Mouse (Mus musculus) stomach, embryonic 14.5 days (tissue): ENCODE data around the gene Slc47a1. TPM values are rescaled to one million over a fixed set of nuclear protein-coding genes. Genes with fewer than 3 reads are reported as not detected.

Experiments used
- ATAC-seq: fragments of 200-750 bp; cut with Nextera tagmentation; 2 replicates; pipeline ENCODE4 v1.8.0; 2017; ENCODE audit warnings: low read depth, moderate TSS enrichment; ENCODE audit not compliant: insufficient number of reproducible peaks, insufficient read depth, low FRiP score
- H3K27ac ChIP-seq: fragments of 300-500 bp; sonication (generic); 2 replicates; pipeline ENCODE4 v1.5.1; 2014; ENCODE audit warnings: mild to moderate bottlenecking, low read length, moderate library complexity, mixed read lengths
- H3K27me3 ChIP-seq: fragments of 300-500 bp; sonication (generic); 2 replicates; pipeline ENCODE4 v1.6.1; 2014; ENCODE audit warnings: low read length, control low read depth, mixed read lengths; ENCODE audit not compliant: control insufficient read depth, insufficient read depth
- H3K36me3 ChIP-seq: fragments of 300-500 bp; sonication (generic); 2 replicates; pipeline ENCODE4 v1.6.1; 2014; ENCODE audit warnings: mild to moderate bottlenecking, control low read depth, low read length, moderate library complexity, mixed read lengths; ENCODE audit not compliant: control insufficient read depth, insufficient read depth
- H3K4me1 ChIP-seq: fragments of 300-500 bp; sonication (generic); 2 replicates; pipeline ENCODE4 v1.6.1; 2014; ENCODE audit warnings: low read length, control low read depth, mixed read lengths; ENCODE audit not compliant: control insufficient read depth, insufficient read depth
- H3K4me2 ChIP-seq: fragments of 300-500 bp; sonication (generic); replicated peaks from 2 replicates; pipeline ENCODE4 v1.6.1; 2014; ENCODE audit warnings: low read depth, low read length, control low read depth
- H3K4me3 ChIP-seq: fragments of 300-500 bp; sonication (generic); 2 replicates; pipeline ENCODE4 v1.5.1; 2014; ENCODE audit warnings: low read depth, low read length, control low read depth
- H3K9ac ChIP-seq: fragments of 300-500 bp; sonication (generic); replicated peaks from 2 replicates; pipeline ENCODE4 v1.6.1; 2014; ENCODE audit warnings: low read depth, mild to moderate bottlenecking, control low read depth, low read length, moderate library complexity, mixed read lengths
- H3K9me3 ChIP-seq: fragments of 300-500 bp; sonication (generic); 2 replicates; pipeline ENCODE4 v1.6.1; 2016; ENCODE audit warnings: low read depth, low read length, control low read depth; ENCODE audit not compliant: control insufficient read depth
- WGBS: fragments of 180-500 bp; shearing (Covaris S2); extraction: QIAGEN DNeasy Blood & Tissue Kit; methylation state at CpG from one replicate; pipeline ENCODE4 v1.1.7; 2014; 5-methylcytosine and 5-hydroxymethylcytosine counted together
- polyA plus RNA-seq: library from polyadenylated mRNA; unstranded; fragments of >200 nt; fragmentation: Nextera tagmentation; extraction: Ambion mirVana; gene quantifications from 2 replicates; pipeline ENCODE4 v1.2.1, GENCODE M21; 2014

Slc47a1 gene
- polyA plus RNA-seq, 1 experiment from 2014 or later = 0.20 TPM

- H3K27me3 ChIP-seq = no peaks in the 10 kb centered on the region
- H3K36me3 ChIP-seq = no peaks in the 10 kb centered on the region
- 78% methylated on average over 6 of the region's 6 CpGs for WGBS
- H3K4me1 ChIP-seq = peaks cover 3% of the 10 kb centered on the region; the same call in 1 of the 2 replicates
- no peak overlapping the region for H3K4me2 ChIP-seq
- no peak for ATAC-seq
- H3K4me3 ChIP-seq = no peak overlapping the region
- H3K9ac ChIP-seq = no peak overlapping the region
- H3K9me3 ChIP-seq = no peaks in the 10 kb centered on the region
- H3K27ac ChIP-seq = no peak overlapping the region
Observed at GRCm38 (mm10) chr11:61364096-61364495, 14.0 kb downstream of the Slc47a1 start.

GRCm38 (mm10) chr11:61361515-61362190 is 16.5 kb downstream of the Slc47a1 start:
- Histone ChIP-seq H3K36me3 (no peaks in the 10 kb centered on the region), H3K4me1 (peaks cover 3% of the 10 kb centered on the region; the same call in 1 of the 2 replicates), H3K27ac (no peak overlapping the region), H3K4me3 (no peak overlapping the region), H3K4me2 (no peak overlapping the region), H3K27me3 (no peaks in the 10 kb centered on the region), H3K9me3 (no peaks in the 10 kb centered on the region), H3K9ac (no peak overlapping the region)
- no peak for ATAC-seq
- 91% methylated on average over 11 of the region's 11 CpGs for WGBS

- no peak overlapping the region for H3K27ac ChIP-seq
- WGBS = 63% methylated on average over 9 of the region's 9 CpGs
- ATAC-seq = no peak
- H3K4me1 ChIP-seq = no peaks in the 10 kb centered on the region
- H3K27me3 ChIP-seq = no peaks in the 10 kb centered on the region
- no peak overlapping the region for H3K4me2 ChIP-seq
- no peaks in the 10 kb centered on the region for H3K36me3 ChIP-seq
- no peak overlapping the region for H3K9ac ChIP-seq
- H3K9me3 ChIP-seq = no peaks in the 10 kb centered on the region
- H3K4me3 ChIP-seq = no peak overlapping the region
Observed at GRCm38 (mm10) chr11:61356600-61356999, 21.5 kb downstream of the Slc47a1 start.

GRCm38 (mm10) chr11:61356111-61356510 is 22.0 kb downstream of the Slc47a1 start:
- Histone ChIP-seq H3K27me3 (no peaks in the 10 kb centered on the region), H3K9me3 (no peaks in the 10 kb centered on the region), H3K9ac (no peak overlapping the region), H3K27ac (no peak overlapping the region), H3K4me2 (no peak overlapping the region), H3K4me1 (no peaks in the 10 kb centered on the region), H3K4me3 (no peak overlapping the region), H3K36me3 (no peaks in the 10 kb centered on the region)
- ATAC-seq = no peak
- 73% methylated on average over 6 of the region's 6 CpGs for WGBS

GRCm38 (mm10) chr11:61355351-61355750 is 22.8 kb downstream of the Slc47a1 start:
- H3K9me3 ChIP-seq = no peaks in the 10 kb centered on the region
- no peak overlapping the region for H3K4me3 ChIP-seq
- H3K9ac ChIP-seq = no peak overlapping the region
- H3K36me3 ChIP-seq = no peaks in the 10 kb centered on the region
- no peak overlapping the region for H3K4me2 ChIP-seq
- no peaks in the 10 kb centered on the region for H3K4me1 ChIP-seq
- H3K27ac ChIP-seq = no peak overlapping the region
- H3K27me3 ChIP-seq = no peaks in the 10 kb centered on the region
- no peak for ATAC-seq
- WGBS = 82% methylated on average over 5 of the region's 5 CpGs

GRCm38 (mm10) chr11:61354346-61354745 is 23.8 kb downstream of the Slc47a1 start:
- Histone ChIP-seq H3K27ac (no peak overlapping the region), H3K4me3 (no peak overlapping the region), H3K4me2 (no peak overlapping the region), H3K9ac (no peak overlapping the region), H3K36me3 (no peaks in the 10 kb centered on the region), H3K9me3 (no peaks in the 10 kb centered on the region), H3K4me1 (no peaks in the 10 kb centered on the region), H3K27me3 (no peaks in the 10 kb centered on the region)
- no peak for ATAC-seq
- WGBS = 68% methylated on average over 6 of the region's 6 CpGs

GRCm38 (mm10) chr11:61353038-61353437 is 25.1 kb downstream of the Slc47a1 start:
- WGBS = 74% methylated on average over 2 of the region's 2 CpGs
- Histone ChIP-seq H3K9me3 (no peaks in the 10 kb centered on the region), H3K9ac (no peak overlapping the region), H3K27ac (no peak overlapping the region), H3K4me1 (no peaks in the 10 kb centered on the region), H3K27me3 (no peaks in the 10 kb centered on the region), H3K4me3 (no peak overlapping the region), H3K36me3 (no peaks in the 10 kb centered on the region), H3K4me2 (no peak overlapping the region)
- ATAC-seq = no peak

GRCm38 (mm10) chr11:61352138-61352651 is 25.9 kb downstream of the Slc47a1 start:
- Histone ChIP-seq H3K4me3 (no peak overlapping the region), H3K9ac (no peak overlapping the region), H3K27me3 (no peaks in the 10 kb centered on the region), H3K4me2 (no peak overlapping the region), H3K4me1 (no peaks in the 10 kb centered on the region), H3K27ac (no peak overlapping the region), H3K36me3 (no peaks in the 10 kb centered on the region), H3K9me3 (no peaks in the 10 kb centered on the region)
- 59% methylated on average over 9 of the region's 9 CpGs for WGBS
- no peak for ATAC-seq

- H3K4me1 ChIP-seq = no peaks in the 10 kb centered on the region
- no peaks in the 10 kb centered on the region for H3K27me3 ChIP-seq
- no peak overlapping the region for H3K27ac ChIP-seq
- no peaks in the 10 kb centered on the region for H3K36me3 ChIP-seq
- H3K4me2 ChIP-seq = no peak overlapping the region
- no peaks in the 10 kb centered on the region for H3K9me3 ChIP-seq
- no peak overlapping the region for H3K9ac ChIP-seq
- no peak overlapping the region for H3K4me3 ChIP-seq
- ATAC-seq = peak; percentile 61; the same call in 1 of the 2 replicates
- 6% methylated on average over 8 of the region's 8 CpGs for WGBS
Observed at GRCm38 (mm10) chr11:61349337-61349736, 28.8 kb downstream of the Slc47a1 start.
